Mouse (Mus musculus) C2C12 (cell line): ENCODE measurements around the gene Syce3.

Source experiments
- CTCF ChIP-seq: IDR thresholded peaks from one replicate; pipeline ENCODE4 v1.5.1; 2011; ENCODE audit not compliant: control insufficient read depth, insufficient read depth, insufficient read length
- MAX ChIP-seq: IDR thresholded peaks from one replicate; pipeline ENCODE4 v1.6.1; 2011; ENCODE audit warnings: mild to moderate bottlenecking, control low read depth
- MYOD1 ChIP-seq: IDR thresholded peaks from one replicate; pipeline ENCODE4 v1.6.1; 2011; ENCODE audit warnings: low read depth; ENCODE audit not compliant: control insufficient read depth, insufficient read length
- USF1 ChIP-seq: IDR thresholded peaks from one replicate; pipeline ENCODE4 v1.6.1; 2011; ENCODE audit warnings: low read depth, mild to moderate bottlenecking, control low read depth, moderate library complexity

DNA sequence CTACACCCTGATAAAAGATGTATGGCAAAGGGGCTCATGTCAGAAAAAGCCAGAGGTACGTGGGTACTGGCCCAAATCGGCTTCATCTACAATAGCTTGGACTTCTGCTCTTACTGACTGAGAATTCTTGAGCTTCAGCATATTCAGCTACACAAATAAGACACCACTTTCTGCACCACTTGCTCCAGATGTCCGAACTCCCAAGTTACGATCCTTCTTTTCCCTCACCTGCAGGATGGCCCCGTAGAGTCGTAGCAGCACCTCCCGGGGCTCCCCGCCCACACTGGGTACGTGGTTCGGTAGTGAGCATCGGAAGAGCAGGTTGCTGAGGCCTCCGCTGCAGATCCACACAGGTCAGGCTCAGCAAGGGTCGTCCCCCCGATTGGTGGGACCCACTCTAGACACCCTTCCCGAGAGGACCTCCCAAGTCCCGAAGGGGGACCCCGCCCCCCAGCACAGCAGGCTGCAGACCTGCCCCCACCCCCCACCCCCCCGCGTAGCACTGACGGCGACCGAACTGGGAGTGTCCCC is 18.6 kb upstream of the Syce3 start:
- TF ChIP-seq CTCF (no peak), USF1 (no peak), MYOD1 (no peak), MAX (no peak)
